Mouse (Mus musculus) MEL (cell line): Measurements from ENCODE around the gene Uevld.

ENCODE experiments used
- CHD1 ChIP-seq: IDR thresholded peaks from 2 replicates; pipeline ENCODE4 v1.6.1; 2012; ENCODE audit warnings: low read depth, mild to moderate bottlenecking, inconsistent platforms, low read length, improper control_type of control experiment
- CHD2 ChIP-seq: IDR thresholded peaks from 2 replicates; pipeline ENCODE4 v1.6.1; 2011; ENCODE audit warnings: low read length, improper control_type of control experiment
- CTCF ChIP-seq, 3 experiments: IDR thresholded peaks in 2 of 3; conservative IDR thresholded peaks in 1 of 3; 2 replicates each; pipeline ENCODE4 v1.5.1; 2011 to 2012; ENCODE audit warnings: low read length in 3 of 3, low read depth in 2 of 3, mild to moderate bottlenecking in 2 of 3, improper control_type of control experiment in 1 of 3, inconsistent platforms in 1 of 3, mixed read lengths in 1 of 3, moderate library complexity in 1 of 3; ENCODE audit not compliant: control insufficient read depth in 1 of 3, insufficient read depth in 1 of 3, poor library complexity in 1 of 3, severe bottlenecking in 1 of 3
- EP300 ChIP-seq, 2 experiments: IDR thresholded peaks; 2 replicates each; pipeline ENCODE4 v1.6.1; 2011; ENCODE audit warnings: improper control_type of control experiment in 2 of 2, low read length in 2 of 2, low read depth in 1 of 2, mild to moderate bottlenecking in 1 of 2
- HCFC1 ChIP-seq: IDR thresholded peaks from 2 replicates; pipeline ENCODE4 v1.6.1; 2012; ENCODE audit warnings: low read depth, mild to moderate bottlenecking, inconsistent platforms, low read length, improper control_type of control experiment, moderate library complexity
- KAT2A ChIP-seq: conservative IDR thresholded peaks from 2 replicates; pipeline ENCODE4 v1.6.1; 2012; ENCODE audit warnings: low read depth, low read length, improper control_type of control experiment, inconsistent platforms
- MAFK ChIP-seq: IDR thresholded peaks from 2 replicates; pipeline ENCODE4 v1.6.1; 2011; ENCODE audit warnings: low read depth, mild to moderate bottlenecking, low read length, improper control_type of control experiment, borderline replicate concordance
- MAZ ChIP-seq: IDR thresholded peaks from 2 replicates; pipeline ENCODE4 v1.6.1; 2012; ENCODE audit warnings: low read depth, mild to moderate bottlenecking, inconsistent platforms, low read length, improper control_type of control experiment
- NRF1 ChIP-seq: IDR thresholded peaks from 2 replicates; pipeline ENCODE4 v1.6.1; 2014; ENCODE audit warnings: low read depth, mild to moderate bottlenecking, inconsistent platforms, low read length, improper control_type of control experiment, moderate library complexity; ENCODE audit not compliant: poor library complexity, insufficient read depth, severe bottlenecking
- POLR2A ChIP-seq, 2 experiments: IDR thresholded peaks; 2 replicates each; pipeline ENCODE4 v1.6.1; 2011 to 2012; ENCODE audit warnings: low read length in 2 of 2, mild to moderate bottlenecking in 2 of 2, control low read depth in 1 of 2, improper control_type of control experiment in 1 of 2, low read depth in 1 of 2, moderate library complexity in 1 of 2; ENCODE audit not compliant: control insufficient read depth in 1 of 2, insufficient read depth in 1 of 2, poor library complexity in 1 of 2
- RAD21 ChIP-seq: IDR thresholded peaks from 2 replicates; pipeline ENCODE4 v1.6.1; 2011; ENCODE audit warnings: mild to moderate bottlenecking, low read depth, low read length, improper control_type of control experiment
- SIN3A ChIP-seq: IDR thresholded peaks from 2 replicates; pipeline ENCODE4 v1.6.1; 2012; ENCODE audit warnings: low read length, improper control_type of control experiment, inconsistent platforms
- UBTF ChIP-seq: IDR thresholded peaks from 2 replicates; pipeline ENCODE4 v1.6.1; 2012; ENCODE audit warnings: low read depth, mild to moderate bottlenecking, inconsistent platforms, low read length, improper control_type of control experiment, moderate library complexity, borderline replicate concordance; ENCODE audit not compliant: insufficient read depth
- ZKSCAN1 ChIP-seq: IDR thresholded peaks from 2 replicates; pipeline ENCODE4 v1.6.1; 2012; ENCODE audit warnings: low read depth, mild to moderate bottlenecking, inconsistent platforms, low read length, improper control_type of control experiment, moderate library complexity

DNA sequence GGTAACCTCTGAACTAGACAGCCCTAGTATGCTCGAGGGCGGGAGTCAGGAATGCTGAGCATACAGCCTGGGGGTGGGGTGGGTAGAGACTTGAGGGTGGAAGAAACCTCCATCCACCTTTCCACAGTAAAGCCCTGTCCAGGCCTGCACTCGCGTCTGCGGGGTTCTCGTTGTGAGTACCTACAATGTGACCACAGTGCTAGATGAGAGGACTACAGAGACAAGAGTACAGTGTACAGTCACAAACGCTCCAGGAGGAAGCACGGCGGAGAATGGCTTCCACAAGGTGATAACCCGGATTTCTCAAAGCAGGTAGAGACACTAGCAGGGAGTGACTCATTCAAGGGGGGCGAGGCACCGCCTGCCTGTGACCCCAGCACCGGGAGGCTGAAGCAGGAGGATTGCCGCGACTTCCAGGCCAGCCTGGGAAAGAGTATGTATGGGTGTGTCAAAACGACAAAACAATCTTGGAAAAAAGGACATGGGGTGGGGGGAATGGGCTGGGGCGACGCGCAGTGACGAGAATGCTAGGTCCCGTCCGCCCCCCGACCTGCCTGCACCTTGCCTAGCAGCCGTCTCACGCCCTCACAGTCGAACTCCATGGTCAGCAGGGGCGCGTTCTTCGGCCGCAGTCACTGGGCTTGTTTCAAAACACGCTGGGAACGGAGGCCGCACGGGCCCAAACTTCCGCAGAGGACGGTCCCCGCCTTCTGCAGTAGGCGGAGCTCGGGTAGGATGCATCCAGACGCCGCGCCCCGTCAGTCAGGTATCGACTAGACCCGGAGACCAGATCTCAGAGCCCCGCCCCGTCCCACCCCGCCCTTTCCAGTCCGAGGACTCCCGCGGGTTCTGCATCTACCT is at the start of gene Uevld:
- TF ChIP-seq MAFK (no peak), RAD21 (no peak), EP300 (IDR thresholded peaks at IDR 0.05; ENCODE audit: low read depth in 1 of 2, low read length in 2 of 2) (no peak), POLR2A (IDR thresholded peaks at IDR 0.05; ENCODE audit: control insufficient read depth in 1 of 2, insufficient read depth in 1 of 2, low read depth in 1 of 2, low read length in 2 of 2, poor library complexity in 1 of 2) (peak; percentile 46 to 60; a peak in 1 of 4 replicates), CTCF (IDR thresholded peaks at IDR 0.05 in 2 of 3, conservative IDR thresholded peaks at IDR 0.05 in 1 of 3; ENCODE audit: control insufficient read depth in 1 of 3, insufficient read depth in 1 of 3, low read depth in 2 of 3, low read length in 3 of 3, poor library complexity in 1 of 3, severe bottlenecking in 1 of 3) (no peak), HCFC1 (peak; percentile 78), CHD1 (no peak), ZKSCAN1 (no peak), SIN3A (peak; percentile 91), UBTF (no peak), MAZ (0 out of 2 replicates have a peak, but pooled peaks have one; percentile 42), CHD2 (no peak), KAT2A (no peak; the same call in 1 of the 2 replicates), NRF1 (no peak)
